Mouse (Mus musculus) G1E (cell line): ENCODE results near the gene Daam1. TPM values are rescaled to one million over a fixed set of nuclear protein-coding genes. Genes with fewer than 3 reads are reported as not detected.

Experiments used
- ATAC-seq: 2 replicates; pipeline ENCODE4 v1.8.0; 2016; ENCODE audit warnings: mild to moderate bottlenecking; ENCODE audit not compliant: insufficient number of reproducible peaks, poor library complexity, low FRiP score, severe bottlenecking; ENCODE audit errors: extremely low read depth
- DNase-seq: peaks from one replicate; pipeline ENCODE4 v3.0.0; 2012; ENCODE audit warnings: low spot score
- H3K27me3 ChIP-seq: 2 replicates; pipeline ENCODE4 v1.6.1; 2012; ENCODE audit warnings: mild to moderate bottlenecking, low read length, inconsistent platforms; ENCODE audit not compliant: insufficient read depth
- H3K36me3 ChIP-seq: replicated peaks from 2 replicates; pipeline ENCODE3; 2012; ENCODE audit warnings: mild to moderate bottlenecking, inconsistent platforms
- H3K4me1 ChIP-seq: 2 replicates; pipeline ENCODE4 v1.6.1; 2012; ENCODE audit warnings: low read depth, low read length, inconsistent platforms, mixed read lengths; ENCODE audit not compliant: insufficient read depth
- H3K4me3 ChIP-seq: 2 replicates; pipeline ENCODE4 v1.5.1; 2012; ENCODE audit warnings: low read depth, mild to moderate bottlenecking, inconsistent platforms, low read length, moderate library complexity, mixed read lengths
- H3K9me3 ChIP-seq: replicated peaks from 2 replicates; pipeline ENCODE4 v1.6.1; 2012; ENCODE audit warnings: inconsistent platforms
- CTCF ChIP-seq: IDR thresholded peaks from 2 replicates; pipeline ENCODE4 v1.5.1; 2012; ENCODE audit warnings: low read depth, low read length, inconsistent platforms, mixed read lengths
- GATA1 ChIP-seq: IDR thresholded peaks from 2 replicates; pipeline ENCODE4 v1.6.1; 2012; ENCODE audit warnings: borderline replicate concordance, low read length, inconsistent platforms, mixed read lengths
- GATA2 ChIP-seq: IDR thresholded peaks from 2 replicates; pipeline ENCODE4 v1.6.1; 2012; ENCODE audit warnings: low read depth, low read length, inconsistent platforms, borderline replicate concordance
- POLR2AphosphoS5 ChIP-seq: IDR thresholded peaks from 2 replicates; pipeline ENCODE4 v1.6.1; 2012; ENCODE audit warnings: low read depth, low read length, inconsistent platforms; ENCODE audit not compliant: insufficient replicate concordance
- TAL1 ChIP-seq: conservative IDR thresholded peaks from 2 replicates; pipeline ENCODE4 v1.6.1; 2012; ENCODE audit warnings: low read depth, low read length, inconsistent platforms, mixed read lengths
- polyA plus RNA-seq: library from polyadenylated mRNA; stranded (reverse); fragments of >175 nt; gene quantifications from 2 replicates; pipeline ENCODE4 v1.2.3, GENCODE M21; 2012
- total RNA-seq, 2 experiments: library from RNA; stranded (forward) in 1 of 2; stranded (reverse) in 1 of 2; fragments of 200-1000 nt in 1 of 2; fragments of >200 nt in 1 of 2; fragmentation: Nextera tagmentation in 1 of 2; gene quantifications; 2 replicates each; pipeline ENCODE4 v1.2.3; 2014 to 2017

The Daam1 gene
- total and polyA plus RNA-seq, 3 experiments: 19.8 to 69.8 (median 57.3) TPM

GRCm38 (mm10) chr12:71972619-71973266, 141.9 kb downstream of the Daam1 start:
- peaks cover 17% of the 10 kb centered on the region for H3K4me1 ChIP-seq
- TF ChIP-seq GATA1 (no peak), GATA2 (no peak), CTCF (no peak), TAL1 (no peak), POLR2AphosphoS5 (no peak)

GRCm38 (mm10) chr12:71973577-71973976, 142.7 kb downstream of the Daam1 start:
- H3K4me3 ChIP-seq: no peak overlapping the region
- no peak for TF ChIP-seq CTCF
- TF ChIP-seq GATA2: no peak
- no peak for TF ChIP-seq GATA1
- TF ChIP-seq TAL1: no peak
- TF ChIP-seq POLR2AphosphoS5: no peak
- peaks cover 93% of the 10 kb centered on the region for H3K36me3 ChIP-seq
- H3K4me1 ChIP-seq: peaks cover 26% of the 10 kb centered on the region
- no peaks in the 10 kb centered on the region for H3K27me3 ChIP-seq
- ATAC-seq: no peak
- no peaks in the 10 kb centered on the region for H3K9me3 ChIP-seq
- DNase-seq: no peak

More at GRCm38 (mm10) chr12:71972619-71973266, 141.9 kb downstream of the Daam1 start:
- no peak for DNase-seq
- ATAC-seq: no peak
- Histone ChIP-seq H3K9me3 (no peaks in the 10 kb centered on the region), H3K4me3 (no peak overlapping the region), H3K36me3 (peaks cover 95% of the 10 kb centered on the region), H3K27me3 (no peaks in the 10 kb centered on the region)

- DNase-seq (no peak), ATAC-seq (no peak)
- H3K27me3 ChIP-seq: no peaks in the 10 kb centered on the region
- TF ChIP-seq TAL1: no peak
- no peak for TF ChIP-seq GATA2
- no peak for TF ChIP-seq POLR2AphosphoS5
- no peak for TF ChIP-seq GATA1
- TF ChIP-seq CTCF: no peak
- peaks cover 44% of the 10 kb centered on the region for H3K4me1 ChIP-seq
- no peaks in the 10 kb centered on the region for H3K9me3 ChIP-seq
- peaks cover 90% of the 10 kb centered on the region for H3K36me3 ChIP-seq
- no peak overlapping the region for H3K4me3 ChIP-seq
Measured at GRCm38 (mm10) chr12:71975626-71976025, 144.7 kb downstream of the Daam1 start.

DNA sequence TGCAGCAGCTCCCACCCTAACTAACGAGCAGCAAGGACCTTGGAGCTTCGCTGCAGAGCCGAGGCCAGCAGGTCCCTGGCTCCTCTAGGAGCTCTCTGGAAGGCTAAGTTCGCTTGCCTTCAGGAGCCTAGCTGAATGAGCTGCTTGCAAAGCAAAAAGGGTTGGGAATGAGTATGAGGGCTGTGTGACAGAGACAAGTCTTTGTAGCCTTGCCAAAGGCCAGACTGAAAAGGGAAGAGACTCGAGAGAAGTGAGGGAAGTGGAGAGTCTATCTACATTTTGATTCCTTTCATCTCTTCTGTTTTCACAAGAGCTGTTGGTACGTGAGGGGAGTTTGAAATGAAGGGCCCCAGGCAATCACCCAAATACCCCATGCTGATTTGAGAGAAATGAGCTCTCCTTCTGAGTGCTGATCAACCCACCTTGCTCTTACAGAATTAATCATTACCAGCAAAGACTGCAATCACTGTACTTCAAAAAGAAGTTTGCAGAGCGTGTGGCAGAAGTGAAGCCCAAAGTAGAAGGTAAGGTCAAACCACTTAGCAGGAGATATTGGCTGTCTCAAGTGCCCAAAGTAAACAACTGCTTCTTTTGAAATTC, 145.6 kb downstream of the Daam1 start:
- Histone ChIP-seq H3K4me3 (no peak overlapping the region), H3K9me3 (no peaks in the 10 kb centered on the region), H3K27me3 (no peaks in the 10 kb centered on the region), H3K4me1 (peaks cover 41% of the 10 kb centered on the region), H3K36me3 (peaks cover 90% of the 10 kb centered on the region)
- DNase-seq: no peak
- no peak for TF ChIP-seq TAL1
- no peak for TF ChIP-seq POLR2AphosphoS5
- TF ChIP-seq GATA2: no peak
- no peak for TF ChIP-seq CTCF
- TF ChIP-seq GATA1: no peak
- no peak for ATAC-seq

DNA sequence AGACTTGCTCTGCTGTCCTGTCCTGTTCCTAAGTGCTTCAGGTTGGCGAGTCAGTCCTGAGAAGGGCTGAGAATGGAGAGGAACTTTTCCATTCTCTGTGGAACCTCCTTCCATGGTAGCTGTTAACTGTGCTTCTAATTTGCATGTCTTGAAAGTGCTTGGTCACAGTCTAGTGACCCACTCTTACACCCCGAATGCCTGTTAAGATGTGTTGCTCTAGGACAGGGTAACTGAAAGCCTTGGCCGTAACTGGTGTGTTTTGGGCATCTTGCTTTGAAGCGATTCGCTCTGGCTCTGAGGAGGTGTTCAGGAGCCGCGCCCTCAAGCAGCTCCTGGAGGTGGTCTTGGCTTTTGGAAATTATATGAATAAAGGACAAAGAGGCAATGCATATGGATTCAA, 146.5 kb downstream of the Daam1 start:
- TF ChIP-seq CTCF: no peak
- no peak for TF ChIP-seq POLR2AphosphoS5
- TF ChIP-seq GATA1: no peak
- no peak for TF ChIP-seq GATA2
- ATAC-seq: no peak
- Histone ChIP-seq H3K4me1 (peaks cover 41% of the 10 kb centered on the region), H3K27me3 (no peaks in the 10 kb centered on the region), H3K9me3 (no peaks in the 10 kb centered on the region), H3K4me3 (no peak overlapping the region), H3K36me3 (peaks cover 87% of the 10 kb centered on the region)
- no peak for DNase-seq

GRCm38 (mm10) chr12:71978513-71979352, 147.9 kb downstream of the Daam1 start:
- H3K36me3 ChIP-seq: peaks cover 87% of the 10 kb centered on the region
- TF ChIP-seq CTCF: no peak
- TF ChIP-seq TAL1: peak; percentile 44
- TF ChIP-seq GATA1: no peak
- H3K4me1 ChIP-seq: peaks cover 41% of the 10 kb centered on the region
- H3K9me3 ChIP-seq: no peaks in the 10 kb centered on the region
- H3K27me3 ChIP-seq: no peaks in the 10 kb centered on the region
- peak; percentile 82 for DNase-seq
- peak; percentile 85 for ATAC-seq
- peak overlapping the region; percentile 15; the same call in 1 of the 2 replicates for H3K4me3 ChIP-seq
